8 mouse cellular contexts compared by ENCODE assay signal in genomic region chr10:68104881-68105781, GRCm38 (mm10).
DNase-seq lines count a peak whose midpoint lies in the region; ATAC-seq and TF ChIP-seq lines count a peak whose summit lies in the region.

No protein-coding gene starts in this region.

- 29% methylated on average over 14 of the region's 14 CpGs for WGBS in spleen, adult 2 months
- 24% methylated on average over 14 of the region's 14 CpGs for WGBS in embryonic facial prominence, embryonic 15.5 days
- WGBS in neural tube, embryonic 12.5 days = 66% methylated on average over 14 of the region's 14 CpGs

- no peak for ATAC-seq in embryonic facial prominence, embryonic 15.5 days (ENCODE audit: insufficient number of reproducible peaks, low FRiP score, low TSS enrichment, low read depth)
- no peak for ATAC-seq in neural tube, embryonic 12.5 days (ENCODE audit: low FRiP score, low read depth)

- H3K4me2 ChIP-seq in embryonic facial prominence, embryonic 15.5 days (replicated peaks) = 0 out of 2 replicates have a peak overlapping the region, but pooled peaks have one; percentile 3
- peak overlapping the region; percentile 12; the same call in 1 of the 2 replicates for H3K4me2 ChIP-seq in neural tube, embryonic 12.5 days (replicated peaks)

- TF ChIP-seq CTCF in spleen, adult 2 months (IDR thresholded peaks at IDR 0.05; ENCODE audit: extremely low read depth, insufficient read depth, insufficient read length, insufficient replicate concordance) = no peak

- DNase-seq in spleen, adult 2 months (ENCODE audit: low read depth in 1 of 2, low spot score in 2 of 2) = peak in 1 of 2 experiments; percentile 45
- DNase-seq in spleen, adult 18-20 months = no peak
- peak; percentile 39 for DNase-seq in kidney, postnatal 14 days
- DNase-seq in cerebellum, adult 9-10 months = no peak
- DNase-seq in cerebellum, adult 11-12 months = no peak
- no peak for DNase-seq in gastrocnemius, adult 8-10 months (ENCODE audit: low spot score in 2 of 2)

- peaks cover 6% of the 10 kb centered on the region; the same call in 1 of the 2 replicates for H3K4me1 ChIP-seq in spleen, adult 2 months (ENCODE audit: control insufficient read depth, insufficient read depth, insufficient read length)
- peaks cover 52% of the 10 kb centered on the region for H3K4me1 ChIP-seq in embryonic facial prominence, embryonic 15.5 days
- H3K4me1 ChIP-seq in neural tube, embryonic 12.5 days = peaks cover 31% of the 10 kb centered on the region

- H3K9ac ChIP-seq in embryonic facial prominence, embryonic 15.5 days = no peak overlapping the region
- no peak overlapping the region for H3K9ac ChIP-seq in neural tube, embryonic 12.5 days

- peaks cover 14% of the 10 kb centered on the region for H3K36me3 ChIP-seq in spleen, adult 2 months (ENCODE audit: control insufficient read depth, insufficient read depth, low read length)
- peaks cover 29% of the 10 kb centered on the region for H3K36me3 ChIP-seq in embryonic facial prominence, embryonic 15.5 days
- 0 out of 2 replicates have a peak, but pooled peaks cover 3% of the 10 kb centered on the region for H3K36me3 ChIP-seq in neural tube, embryonic 12.5 days

- no peaks in the 10 kb centered on the region for H3K27me3 ChIP-seq in spleen, adult 2 months (ENCODE audit: control insufficient read depth, insufficient read depth, low read length)
- H3K27me3 ChIP-seq in embryonic facial prominence, embryonic 15.5 days = no peaks in the 10 kb centered on the region
- H3K27me3 ChIP-seq in neural tube, embryonic 12.5 days (replicated peaks) = no peaks in the 10 kb centered on the region

- H3K4me3 ChIP-seq in spleen, adult 2 months (ENCODE audit: extremely low read depth, insufficient read depth, insufficient read length) = no peak overlapping the region
- no peak overlapping the region for H3K4me3 ChIP-seq in embryonic facial prominence, embryonic 15.5 days (replicated peaks)
- no peak overlapping the region for H3K4me3 ChIP-seq in neural tube, embryonic 12.5 days

- peak overlapping the region; percentile 62 for H3K27ac ChIP-seq in spleen, adult 2 months (ENCODE audit: insufficient read depth, low read length)
- peak overlapping the region; percentile 86 for H3K27ac ChIP-seq in embryonic facial prominence, embryonic 15.5 days (replicated peaks)
- peak overlapping the region; percentile 23; the same call in 1 of the 2 replicates for H3K27ac ChIP-seq in neural tube, embryonic 12.5 days

- no peaks in the 10 kb centered on the region for H3K9me3 ChIP-seq in embryonic facial prominence, embryonic 15.5 days (replicated peaks)
- no peaks in the 10 kb centered on the region for H3K9me3 ChIP-seq in neural tube, embryonic 12.5 days

- no peak for TF ChIP-seq POLR2A in spleen, adult 2 months (IDR thresholded peaks at IDR 0.05; ENCODE audit: low read depth, low read length)

Comparison
In these comparisons a context has a peak if more than half of its experiments do, and no peak if none do; other contexts are left out.
1. H3K27ac ChIP-seq: peak in every context shown above with its lines; median percentile 86 in embryonic facial prominence, embryonic 15.5 days; 62 in spleen, adult 2 months; 23 in neural tube, embryonic 12.5 days.